Mouse (Mus musculus) liver, embryonic 12.5 days (tissue): ENCODE measurements around the gene Slc26a8. TPM values are rescaled to one million over a fixed set of nuclear protein-coding genes. Genes with fewer than 3 reads are reported as not detected.

Source experiments
- polyA plus RNA-seq: library from polyadenylated mRNA; unstranded; fragments of >200 nt; fragmentation: Nextera tagmentation; extraction: Ambion mirVana; gene quantifications from 2 replicates; pipeline ENCODE4 v1.2.1, GENCODE M21; 2016

Gene Slc26a8
- polyA plus RNA-seq, 1 experiment from 2014 or later, result 0.48 TPM

Other genes starting within 250 kb of the Slc26a8 start
- gene Fkbp5, start 172.7 kb downstream of the Slc26a8 start, polyA plus RNA-seq, result 16.6 and 17.0 TPM in 2 replicates
- gene Armc12, start 159.4 kb downstream of the Slc26a8 start, polyA plus RNA-seq, result not detected in 2 replicates
- gene Clpsl2, start 140.8 kb downstream of the Slc26a8 start, polyA plus RNA-seq, result not detected in 2 replicates
- gene Clps, start 129.5 kb downstream of the Slc26a8 start, polyA plus RNA-seq, result 2.3 and 3.6 TPM in 2 replicates
- gene Lhfpl5, start 114.6 kb downstream of the Slc26a8 start, polyA plus RNA-seq, result 0.16 and 0.32 TPM in 2 replicates
- 61.1 and 61.5 TPM in 2 replicates for gene Srpk1, start 67.5 kb downstream of the Slc26a8 start, polyA plus RNA-seq
- gene Mapk14, start 1.1 kb upstream of the Slc26a8 start, polyA plus RNA-seq, result 53.4 and 55.7 TPM in 2 replicates
- gene AC170998.1, start 35.9 kb upstream of the Slc26a8 start, polyA plus RNA-seq, result 2.5 and 3.1 TPM in 2 replicates
- 2.3 and 2.5 TPM in 2 replicates for gene Mapk13, start 79.1 kb upstream of the Slc26a8 start, polyA plus RNA-seq
- 67.4 and 68.8 TPM in 2 replicates for gene Brpf3, start 110.9 kb upstream of the Slc26a8 start, polyA plus RNA-seq
- gene Pnpla1, start 168.2 kb upstream of the Slc26a8 start, polyA plus RNA-seq, result not detected in 2 replicates
- gene 4930539E08Rik, start 225.1 kb upstream of the Slc26a8 start, polyA plus RNA-seq, result 0.17 and 0.25 TPM in 2 replicates